Mouse (Mus musculus) intestine, embryonic 14.5 days (tissue): ENCODE data around the gene C8g. TPM values are rescaled to one million over a fixed set of nuclear protein-coding genes. Genes with fewer than 3 reads are reported as not detected.
A peak's percentile ranks its signal among the peaks of the same experiment; 100 is the strongest.

Experiments
- ATAC-seq: fragments of 200-750 bp; cut with Nextera tagmentation; replicated peaks from 2 replicates; pipeline ENCODE4 v1.8.0; 2017; ENCODE audit warnings: low read depth, moderate number of reproducible peaks, moderate TSS enrichment, moderate library complexity; ENCODE audit not compliant: low FRiP score, low TSS enrichment
- DNase-seq: peaks from one replicate; pipeline ENCODE4 v3.0.0-alpha.2; 2018; ENCODE audit warnings: low spot score
- H3K27ac ChIP-seq: fragments of 300-500 bp; sonication (generic); 2 replicates; pipeline ENCODE4 v1.5.1; 2014; ENCODE audit warnings: low read depth, mild to moderate bottlenecking, control low read depth
- H3K27me3 ChIP-seq: fragments of 300-500 bp; sonication (generic); replicated peaks from 2 replicates; pipeline ENCODE4 v1.6.1; 2014; ENCODE audit warnings: low read length, control low read depth; ENCODE audit not compliant: control insufficient read depth, insufficient read depth
- H3K36me3 ChIP-seq: fragments of 300-500 bp; sonication (generic); 2 replicates; pipeline ENCODE4 v1.6.1; 2014; ENCODE audit warnings: low read length, control low read depth; ENCODE audit not compliant: control insufficient read depth, insufficient read depth
- H3K4me1 ChIP-seq: fragments of 300-500 bp; sonication (generic); replicated peaks from 2 replicates; pipeline ENCODE4 v1.6.1; 2014; ENCODE audit warnings: low read length, control low read depth, mixed read lengths; ENCODE audit not compliant: control insufficient read depth, insufficient read depth
- H3K4me2 ChIP-seq: fragments of 300-500 bp; sonication (generic); 2 replicates; pipeline ENCODE4 v1.6.1; 2014; ENCODE audit warnings: low read length
- H3K4me3 ChIP-seq: fragments of 300-500 bp; sonication (generic); 2 replicates; pipeline ENCODE4 v1.5.1; 2014; ENCODE audit warnings: low read depth, low read length, control low read depth, mixed read lengths
- H3K9ac ChIP-seq: fragments of 300-500 bp; sonication (generic); 2 replicates; pipeline ENCODE4 v1.6.1; 2014; ENCODE audit warnings: mild to moderate bottlenecking, low read length
- H3K9me3 ChIP-seq: fragments of 300-500 bp; sonication (generic); 2 replicates; pipeline ENCODE4 v1.6.1; 2016; ENCODE audit warnings: low read length, control low read depth; ENCODE audit not compliant: control insufficient read depth
- WGBS: fragments of 180-500 bp; shearing (Covaris S2); extraction: QIAGEN DNeasy Blood & Tissue Kit; methylation state at CpG from one replicate; pipeline ENCODE4 v1.1.7; 2014; 5-methylcytosine and 5-hydroxymethylcytosine counted together
- polyA plus RNA-seq: library from polyadenylated mRNA; unstranded; fragments of >200 nt; fragmentation: Nextera tagmentation; extraction: Ambion mirVana; gene quantifications from 2 replicates; pipeline ENCODE4 v1.2.1, GENCODE M21; 2014

C8g gene
- polyA plus RNA-seq, 1 experiment from 2014 or later = 6.3 TPM

GRCm38 (mm10) chr2:25477541-25477940, 24.0 kb downstream of the C8g start:
- 88% methylated on average over 8 of the region's 8 CpGs for WGBS
- no peak overlapping the region for H3K9ac ChIP-seq

GRCm38 (mm10) chr2:25472550-25472949, 29.0 kb downstream of the C8g start:
- Histone ChIP-seq H3K9me3 (no peaks in the 10 kb centered on the region), H3K27me3 (no peaks in the 10 kb centered on the region), H3K4me3 (no peak overlapping the region), H3K4me1 (no peaks in the 10 kb centered on the region), H3K27ac (no peak overlapping the region), H3K9ac (no peak overlapping the region), H3K4me2 (no peak overlapping the region), H3K36me3 (no peaks in the 10 kb centered on the region)
- 69% methylated on average over 2 of the region's 2 CpGs for WGBS
- no peak for DNase-seq
- no peak for ATAC-seq

More at GRCm38 (mm10) chr2:25477541-25477940, 24.0 kb downstream of the C8g start:
- H3K27me3 ChIP-seq = no peaks in the 10 kb centered on the region
- no peak overlapping the region for H3K4me3 ChIP-seq
- no peak overlapping the region for H3K27ac ChIP-seq
- ATAC-seq (no peak), DNase-seq (no peak)
- no peak overlapping the region for H3K4me2 ChIP-seq
- H3K9me3 ChIP-seq = no peaks in the 10 kb centered on the region
- H3K36me3 ChIP-seq = no peaks in the 10 kb centered on the region
- no peaks in the 10 kb centered on the region for H3K4me1 ChIP-seq

- DNase-seq (no peak), ATAC-seq (no peak)
- WGBS = 52% methylated on average over 6 of the region's 6 CpGs
- Histone ChIP-seq H3K4me2 (no peak within 1 kb of the TSS), H3K4me3 (no peak within 1 kb of the TSS), H3K27ac (no peak within 1 kb of the TSS), H3K36me3 (no peaks in the 10 kb centered on the region), H3K9ac (no peak within 1 kb of the TSS), H3K9me3 (no peaks in the 10 kb centered on the region), H3K27me3 (no peaks in the 10 kb centered on the region), H3K4me1 (no peaks in the 10 kb centered on the region)
Measured at GRCm38 (mm10) chr2:25469969-25470368, 31.6 kb downstream of the C8g start, which contains the start of gene Ptgds. TSS of gene Ptgds (minus strand) at chr2:25470046.

- no peaks in the 10 kb centered on the region for H3K9me3 ChIP-seq
- no peaks in the 10 kb centered on the region for H3K36me3 ChIP-seq
- no peak overlapping the region for H3K4me3 ChIP-seq
- no peak overlapping the region for H3K27ac ChIP-seq
- H3K4me1 ChIP-seq = no peaks in the 10 kb centered on the region
- no peak overlapping the region for H3K9ac ChIP-seq
- ATAC-seq = peak; percentile 32; the same call in 1 of the 2 replicates
- no peak for DNase-seq
- no peaks in the 10 kb centered on the region for H3K27me3 ChIP-seq
- H3K4me2 ChIP-seq = no peak overlapping the region
- WGBS = 73% methylated on average over 10 of the region's 10 CpGs
Measured at GRCm38 (mm10) chr2:25468962-25469915, 32.3 kb downstream of the C8g start.

- Histone ChIP-seq H3K4me3 (no peak overlapping the region), H3K27me3 (no peaks in the 10 kb centered on the region), H3K27ac (no peak overlapping the region), H3K9me3 (no peaks in the 10 kb centered on the region), H3K4me2 (no peak overlapping the region), H3K36me3 (no peaks in the 10 kb centered on the region), H3K4me1 (no peaks in the 10 kb centered on the region), H3K9ac (no peak overlapping the region)
- 69% methylated on average over 14 of the region's 14 CpGs for WGBS
- ATAC-seq = no peak
- DNase-seq = no peak
Measured at GRCm38 (mm10) chr2:25467606-25468303, 33.8 kb downstream of the C8g start.

GRCm38 (mm10) chr2:25465816-25466635, 35.5 kb downstream of the C8g start:
- no peaks in the 10 kb centered on the region for H3K27me3 ChIP-seq
- no peak overlapping the region for H3K27ac ChIP-seq
- DNase-seq (no peak), ATAC-seq (no peak)
- H3K9ac ChIP-seq = no peak overlapping the region
- H3K9me3 ChIP-seq = no peaks in the 10 kb centered on the region
- no peaks in the 10 kb centered on the region for H3K36me3 ChIP-seq
- 0 out of 2 replicates have a peak, but pooled peaks cover 5% of the 10 kb centered on the region for H3K4me1 ChIP-seq
- no peak overlapping the region for H3K4me2 ChIP-seq
- no peak overlapping the region for H3K4me3 ChIP-seq
- 50% methylated on average over 10 of the region's 10 CpGs for WGBS

- 85% methylated on average over 2 of the region's 2 CpGs for WGBS
Measured at GRCm38 (mm10) chr2:25465256-25465655, 36.3 kb downstream of the C8g start.

GRCm38 (mm10) chr2:25463630-25464029, 37.9 kb downstream of the C8g start:
- Histone ChIP-seq H3K27me3 (no peaks in the 10 kb centered on the region), H3K4me3 (no peak overlapping the region), H3K4me1 (peaks cover 16% of the 10 kb centered on the region; the same call in 1 of the 2 replicates), H3K9me3 (no peaks in the 10 kb centered on the region), H3K9ac (no peak overlapping the region), H3K4me2 (no peak overlapping the region), H3K36me3 (0 out of 2 replicates have a peak, but pooled peaks cover 5% of the 10 kb centered on the region), H3K27ac (no peak overlapping the region)
- DNase-seq (no peak), ATAC-seq (no peak)
- 89% methylated on average over 3 of the region's 3 CpGs for WGBS

More at GRCm38 (mm10) chr2:25465256-25465655, 36.3 kb downstream of the C8g start:
- Histone ChIP-seq H3K9ac (no peak overlapping the region), H3K27me3 (no peaks in the 10 kb centered on the region), H3K4me3 (no peak overlapping the region), H3K36me3 (no peaks in the 10 kb centered on the region), H3K4me2 (no peak overlapping the region), H3K9me3 (no peaks in the 10 kb centered on the region), H3K27ac (no peak overlapping the region), H3K4me1 (0 out of 2 replicates have a peak, but pooled peaks cover 5% of the 10 kb centered on the region)
- ATAC-seq (no peak), DNase-seq (no peak)
